9 mouse cellular contexts compared by ENCODE assay signal in the genomic region with DNA sequence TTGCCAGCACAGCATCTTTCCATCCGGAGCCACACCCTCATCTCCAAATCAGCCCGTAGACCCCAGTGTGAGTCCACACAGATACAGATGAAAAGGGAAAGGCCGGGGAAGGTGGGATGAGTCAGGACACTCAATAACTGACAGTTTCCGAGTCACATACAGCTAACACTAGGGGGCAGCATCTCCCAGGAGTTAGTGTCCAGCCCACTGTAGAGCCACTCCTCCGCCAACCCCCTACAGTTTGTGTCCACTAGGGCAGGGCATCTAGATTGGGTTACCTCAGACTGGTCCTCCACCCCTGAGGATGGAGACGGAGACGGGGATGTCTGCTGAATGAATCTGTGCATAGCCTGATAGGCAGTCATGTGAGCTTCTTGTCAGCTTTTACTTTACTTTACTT. TPM values are rescaled to one million over a fixed set of nuclear protein-coding genes. Genes with fewer than 3 reads are reported as not detected.
DNase-seq lines count a peak whose midpoint lies in the region; ATAC-seq and TF ChIP-seq lines count a peak whose summit lies in the region.
"Had no signal": no experiment of that assay in that cellular context is flagged by ENCODE, and none has a peak within 500 bp of the region (broad histone marks: within the 10 kb centered on the region; RNA-seq: fewer than 3 reads in every experiment).

No protein-coding gene starts in this region.

- H3K4me3 ChIP-seq in cortical plate, adult 2 months (ENCODE audit: insufficient read depth, low read length) = no peak overlapping the region
- no peak overlapping the region for H3K4me3 ChIP-seq in heart, adult 2 months
- H3K4me3 ChIP-seq in kidney, embryonic 15.5 days (replicated peaks) = no peak overlapping the region

- TF ChIP-seq CTCF in cortical plate, adult 2 months (IDR thresholded peaks at IDR 0.05; ENCODE audit: extremely low read depth, insufficient read depth, low read length) = peak; percentile 66
- peak; percentile 90 for TF ChIP-seq CTCF in heart, adult 2 months (IDR thresholded peaks at IDR 0.05)

- no peaks in the 10 kb centered on the region for H3K9me3 ChIP-seq in kidney, embryonic 15.5 days (replicated peaks)

- H3K27ac ChIP-seq in cortical plate, adult 2 months (ENCODE audit: insufficient read depth, low read length) = no peak overlapping the region
- no peak overlapping the region for H3K27ac ChIP-seq in heart, adult 2 months
- H3K27ac ChIP-seq in kidney, embryonic 15.5 days = no peak overlapping the region

- intact Hi-C loops in heart, postnatal 25 days (cut with DNase I) = loop anchor here (1.0 kb wide), 1 partner anchor 133 kb away; no protein-coding TSS in a partner anchor
- intact Hi-C loops in heart, adult 2 months (cut with DNase I) = loop anchor here (1.0 to 2.0 kb wide), 3 partner anchors 13 to 133 kb away; no protein-coding TSS in a partner anchor

- no peaks in the 10 kb centered on the region for H3K79me2 ChIP-seq in heart, adult 2 months (replicated peaks; ENCODE audit: control insufficient read depth, insufficient read depth, low read length)

- peak; percentile 69; the same call in 1 of the 2 replicates for ATAC-seq in kidney, embryonic 15.5 days (replicated peaks; ENCODE audit: low FRiP score)
- ATAC-seq: Patski had no signal

- H3K36me3 ChIP-seq in heart, adult 2 months (ENCODE audit: control insufficient read depth, insufficient read depth, low read length) = no peaks in the 10 kb centered on the region
- no peaks in the 10 kb centered on the region for H3K36me3 ChIP-seq in kidney, embryonic 15.5 days

- no peaks in the 10 kb centered on the region for H3K4me1 ChIP-seq in cortical plate, adult 2 months (ENCODE audit: control insufficient read depth, insufficient read depth, low read length)
- 0 out of 2 replicates have a peak, but pooled peaks cover 1% of the 10 kb centered on the region for H3K4me1 ChIP-seq in heart, adult 2 months (ENCODE audit: control insufficient read depth, insufficient read depth, low read length)
- H3K4me1 ChIP-seq in kidney, embryonic 15.5 days = peaks cover 7% of the 10 kb centered on the region

- H3K4me2 ChIP-seq in kidney, embryonic 15.5 days = no peak overlapping the region

- no peaks in the 10 kb centered on the region for H3K27me3 ChIP-seq in heart, adult 2 months (ENCODE audit: control insufficient read depth, insufficient read depth, low read length)
- H3K27me3 ChIP-seq in kidney, embryonic 15.5 days = no peaks in the 10 kb centered on the region
- H3K27me3 ChIP-seq: Patski had no signal

- peak; percentile 83; the same call in 1 of the 2 replicates for TF ChIP-seq EP300 in heart, adult 2 months (IDR thresholded peaks at IDR 0.05; ENCODE audit: insufficient read depth, low read depth, low read length)

- WGBS in heart, adult 2 months = 10% methylated on average over 7 of the region's 7 CpGs
- WGBS in kidney, embryonic 15.5 days = 23% methylated on average over 7 of the region's 7 CpGs

- TF ChIP-seq POLR2A in cortical plate, adult 2 months (IDR thresholded peaks at IDR 0.05; ENCODE audit: extremely low read depth, insufficient read depth, low read length) = no peak
- TF ChIP-seq POLR2A in heart, adult 2 months (IDR thresholded peaks at IDR 0.05; ENCODE audit: insufficient read depth, low read depth, low read length) = no peak

- H3K9ac ChIP-seq in heart, adult 2 months (ENCODE audit: low read depth, low read length) = no peak overlapping the region
- no peak overlapping the region for H3K9ac ChIP-seq in kidney, embryonic 15.5 days

- peak; percentile 97 for DNase-seq in heart, adult 11 months
- DNase-seq in heart, postnatal 25 days (ENCODE audit: low spot score) = no peak
- DNase-seq in ZHBTc4 (ENCODE audit: low read depth, low spot score) = peak; percentile 89
- DNase-seq in heart, adult 2 months = peak; percentile 73
- DNase-seq in lung, adult 18-20 months = peak; percentile 72 to 84
- DNase-seq in retina, postnatal 1 day = peak; percentile 89

RNA-seq across cellular contexts. Expression of a gene that starts 20.8 kb away (rescaled TPM):
- 1 to 10 TPM; 1.8 to 2.7 TPM for total RNA-seq in heart, postnatal 25 days (2021)
- polyA plus RNA-seq in cortical plate, adult 2 months (2012; rRNA removed) = 16.8 and 17.0 TPM in 2 replicates
- total RNA-seq in heart, adult 2 months (2021) = 1 to 10 TPM; 1.9 to 2.4 TPM
- polyA plus RNA-seq in heart, adult 2 months (2012; rRNA removed) = 5.9 and 9.2 TPM in 2 replicates
- polyA plus RNA-seq in kidney, embryonic 15.5 days (2015; fragmentation: Nextera tagmentation; extraction: Ambion mirVana) = 12.0 and 13.0 TPM in 2 replicates

RNA-seq across cellular contexts. Expression of a gene that starts 33.7 kb away (rescaled TPM):
- total RNA-seq in heart, postnatal 25 days (2021) = 100 to 1,000 TPM; 220 TPM
- polyA plus RNA-seq in cortical plate, adult 2 months (2012; rRNA removed) = 586 and 591 TPM in 2 replicates
- 100 to 1,000 TPM; 186 to 203 TPM for total RNA-seq in heart, adult 2 months (2021)
- polyA plus RNA-seq in heart, adult 2 months (2012; rRNA removed) = 234 and 293 TPM in 2 replicates
- 289 and 308 TPM in 2 replicates for polyA plus RNA-seq in kidney, embryonic 15.5 days (2015; fragmentation: Nextera tagmentation; extraction: Ambion mirVana)
